In genomic region chr14:117854498-117854897, GRCm38 (mm10) we compare ENCODE assay signal across 18 mouse cellular contexts.
"Had no signal": no experiment of that assay in that cellular context is flagged by ENCODE, and none has a peak within 500 bp of the region (broad histone marks: within the 10 kb centered on the region; RNA-seq: fewer than 3 reads in every experiment).

No protein-coding gene starts in this region.

- H3K27ac ChIP-seq: kidney, postnatal 0 days; layer of hippocampus, adult 2 months; left cerebral cortex, adult 2 months; liver, embryonic 13.5 days; midbrain, embryonic 12.5 days; neural tube, embryonic 12.5 days; neural tube, embryonic 15.5 days had no signal

- H3K9me3 ChIP-seq: liver, embryonic 13.5 days; neural tube, embryonic 12.5 days; neural tube, embryonic 15.5 days had no signal

- H3K27me3 ChIP-seq: liver, embryonic 13.5 days; midbrain, embryonic 12.5 days; neural tube, embryonic 12.5 days; neural tube, embryonic 15.5 days had no signal

- ATAC-seq: midbrain, embryonic 16.5 days had no signal

- H3K9ac ChIP-seq: liver, embryonic 13.5 days; midbrain, embryonic 12.5 days; neural tube, embryonic 12.5 days; neural tube, embryonic 15.5 days had no signal

- H3K4me3 ChIP-seq: layer of hippocampus, adult 2 months; left cerebral cortex, adult 2 months; liver, embryonic 13.5 days; midbrain, embryonic 12.5 days; myocyte; neural tube, embryonic 12.5 days; neural tube, embryonic 15.5 days had no signal

- H3K4me1 ChIP-seq: liver, embryonic 13.5 days; midbrain, embryonic 12.5 days; neural tube, embryonic 12.5 days; neural tube, embryonic 15.5 days had no signal

- DNase-seq: kidney, adult 2 months; kidney, postnatal 25 days; layer of hippocampus, adult 9-11 months; layer of hippocampus, postnatal 36 days; liver, embryonic 13.5 days; lung, adult 2 months; lung, postnatal 14 days; lung, postnatal 4 days; thymus, adult 18-20 months; thymus, postnatal 36 days had no signal

- H3K4me2 ChIP-seq: liver, embryonic 13.5 days; midbrain, embryonic 12.5 days; neural tube, embryonic 12.5 days; neural tube, embryonic 15.5 days had no signal

- H3K36me3 ChIP-seq: liver, embryonic 13.5 days; midbrain, embryonic 12.5 days; neural tube, embryonic 12.5 days; neural tube, embryonic 15.5 days had no signal
